Mouse (Mus musculus) kidney, postnatal 36 days (tissue): ENCODE results near the gene Cxcr5.
A peak's percentile ranks its signal among the peaks of the same experiment; 100 is the strongest.

Source experiments
- DNase-seq, 2 experiments: peaks; one replicate each; pipeline ENCODE4 v3.0.0; 2021 to 2022; ENCODE audit warnings: mixed read lengths in 2 of 2

The Cxcr5 gene

GRCm38 (mm10) chr9:44492631-44493461, 68.8 kb downstream of the Cxcr5 start:
- peak in 1 of 2 experiments; percentile 24 for DNase-seq

- DNase-seq = peak in 1 of 2 experiments; percentile 75
These were observed 70.3 kb downstream of the Cxcr5 start for GRCm38 (mm10) chr9:44491351-44491750.

GRCm38 (mm10) chr9:44490086-44490967, 71.3 kb downstream of the Cxcr5 start:
- DNase-seq = peak; percentile 91 to 94

- peak in 1 of 2 experiments; percentile 62 for DNase-seq
These were observed 72.0 kb downstream of the Cxcr5 start for GRCm38 (mm10) chr9:44489651-44490085.

GRCm38 (mm10) chr9:44488855-44489381, 72.8 kb downstream of the Cxcr5 start:
- DNase-seq = peak; percentile 87 to 95

GRCm38 (mm10) chr9:44488416-44488815, 73.3 kb downstream of the Cxcr5 start:
- peak in 1 of 2 experiments; percentile 48 for DNase-seq

- DNase-seq = peak; percentile 87 to 95
These were observed 74.2 kb downstream of the Cxcr5 start for GRCm38 (mm10) chr9:44487441-44487840.

GRCm38 (mm10) chr9:44486741-44487421, 74.8 kb downstream of the Cxcr5 start:
- peak; percentile 82 to 84 for DNase-seq

GRCm38 (mm10) chr9:44486335-44486734, 75.3 kb downstream of the Cxcr5 start:
- DNase-seq = peak; percentile 85 to 86

- peak in 1 of 2 experiments; percentile 73 for DNase-seq
These were observed 76.0 kb downstream of the Cxcr5 start for GRCm38 (mm10) chr9:44485516-44486161.

- peak in 1 of 2 experiments; percentile 47 for DNase-seq
These were observed 76.6 kb downstream of the Cxcr5 start for GRCm38 (mm10) chr9:44485105-44485515.

GRCm38 (mm10) chr9:44484311-44485104, 77.2 kb downstream of the Cxcr5 start:
- peak in 1 of 2 experiments; percentile 40 for DNase-seq

- DNase-seq = peak; percentile 81
These were observed 78.1 kb downstream of the Cxcr5 start for GRCm38 (mm10) chr9:44483510-44484044.

GRCm38 (mm10) chr9:44483041-44483509, 78.6 kb downstream of the Cxcr5 start:
- peak in 1 of 2 experiments; percentile 49 for DNase-seq

- DNase-seq = peak; percentile 96
These were observed 79.1 kb downstream of the Cxcr5 start, which contains the start of gene Bcl9l for GRCm38 (mm10) chr9:44482552-44482951. TSS of gene Bcl9l (plus strand) at chr9:44482825.

GRCm38 (mm10) chr9:44482112-44482511, 79.6 kb downstream of the Cxcr5 start:
- DNase-seq = no peak

- DNase-seq = peak; percentile 90 to 93
These were observed 81.8 kb downstream of the Cxcr5 start for GRCm38 (mm10) chr9:44479628-44480428.

- DNase-seq = peak; percentile 85 to 89
These were observed 82.6 kb downstream of the Cxcr5 start for GRCm38 (mm10) chr9:44478959-44479605.
